Mouse (Mus musculus): Measurements from ENCODE around the gene Mrgprb2.

Mrgprb2 gene

GRCm38 (mm10) chr7:48557986-48558385 is at the start of gene Mrgprb2:
Mrgprb2 (minus strand) TSS chr7:48558086.
- DNase-seq, result no peak

Data from thymus, postnatal 25 days (tissue).